Mouse (Mus musculus) cerebellum, adult 2 months (tissue): ENCODE measurements around the gene Gsdme.

ENCODE experiments used
- CTCF ChIP-seq: fragments of 200-500 bp; IDR thresholded peaks from 2 replicates; pipeline ENCODE4 v1.5.1; 2011; ENCODE audit warnings: low read depth, mild to moderate bottlenecking, control low read depth, low read length, moderate library complexity, borderline replicate concordance; ENCODE audit not compliant: insufficient read depth
- POLR2A ChIP-seq: fragments of 200-500 bp; IDR thresholded peaks from 2 replicates; pipeline ENCODE4 v1.6.1; 2011; ENCODE audit warnings: low read length, control low read depth, borderline replicate concordance; ENCODE audit not compliant: insufficient read depth

DNA sequence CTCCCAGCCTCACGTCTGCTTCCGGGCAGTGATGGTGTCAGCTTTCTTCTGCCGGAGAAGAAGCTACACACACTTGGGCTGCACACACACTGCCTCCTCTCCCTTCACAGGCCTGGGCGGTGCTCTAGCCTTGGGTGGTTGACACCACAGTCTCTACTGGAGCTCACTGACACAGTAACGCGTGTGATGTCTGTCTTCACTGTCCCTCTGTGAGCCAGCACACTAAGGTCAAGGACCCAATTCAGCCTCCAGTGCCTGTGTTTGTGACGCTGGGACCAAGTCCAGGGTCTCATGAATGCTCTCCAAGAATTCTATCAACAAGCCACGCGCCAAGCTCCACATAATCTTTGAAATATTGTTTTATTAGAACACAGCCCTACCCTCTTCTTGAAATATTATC is 34.0 kb upstream of the Gsdme start:
- TF ChIP-seq POLR2A: no peak
- no peak for TF ChIP-seq CTCF
